Mouse (Mus musculus) testis, adult 2 months (tissue): ENCODE results near the gene Bbs2.

Experiments used
- CTCF ChIP-seq: fragments of 200-500 bp; IDR thresholded peaks from 2 replicates; pipeline ENCODE4 v1.5.1; 2012; ENCODE audit warnings: low read depth, mild to moderate bottlenecking, inconsistent platforms, low read length, moderate library complexity; ENCODE audit not compliant: control insufficient read depth, insufficient read depth, insufficient replicate concordance
- POLR2A ChIP-seq: fragments of 200-500 bp; IDR thresholded peaks from 2 replicates; pipeline ENCODE4 v1.6.1; 2012; ENCODE audit warnings: low read depth, mild to moderate bottlenecking, inconsistent platforms, low read length, moderate library complexity; ENCODE audit not compliant: control insufficient read depth

GRCm38 (mm10) chr8:94098996-94099395, 268 bp upstream of the Bbs2 start:
- no peak for TF ChIP-seq POLR2A
- TF ChIP-seq CTCF = no peak
